Mouse (Mus musculus) kidney, embryonic 14.5 days (tissue): ENCODE measurements at regions not wholly inside any gene's neighbourhood (a gene's known extent, or its start where the extent isn't known, plus 50 kb on each side); places are given as distances from the start of the nearest gene placed in this dataset.

Experiments
- ATAC-seq: fragments of 200-750 bp; cut with Nextera tagmentation; 2 replicates; pipeline ENCODE4 v1.8.0; 2017; ENCODE audit warnings: moderate number of reproducible peaks, mild to moderate bottlenecking, moderate TSS enrichment, moderate library complexity; ENCODE audit not compliant: low FRiP score, low TSS enrichment
- H3K27ac ChIP-seq: fragments of 300-500 bp; sonication (generic); 2 replicates; pipeline ENCODE4 v1.5.1; 2014; ENCODE audit warnings: low read depth, mild to moderate bottlenecking, low read length, moderate library complexity, mixed read lengths
- H3K27me3 ChIP-seq: fragments of 300-500 bp; sonication (generic); 2 replicates; pipeline ENCODE4 v1.6.1; 2014; ENCODE audit warnings: mild to moderate bottlenecking, low read length; ENCODE audit not compliant: control insufficient read depth, insufficient read depth
- H3K36me3 ChIP-seq: fragments of 300-500 bp; sonication (generic); 2 replicates; pipeline ENCODE4 v1.6.1; 2014; ENCODE audit warnings: low read length, mixed read lengths; ENCODE audit not compliant: control insufficient read depth, insufficient read depth
- H3K4me1 ChIP-seq: fragments of 300-500 bp; sonication (generic); 2 replicates; pipeline ENCODE4 v1.6.1; 2014; ENCODE audit warnings: low read length, mixed read lengths; ENCODE audit not compliant: control insufficient read depth, insufficient read depth
- H3K4me2 ChIP-seq: fragments of 300-500 bp; sonication (generic); replicated peaks from 2 replicates; pipeline ENCODE4 v1.6.1; 2014; ENCODE audit warnings: low read depth, mild to moderate bottlenecking, low read length
- H3K4me3 ChIP-seq: fragments of 300-500 bp; sonication (generic); 2 replicates; pipeline ENCODE4 v1.5.1; 2014; ENCODE audit warnings: mild to moderate bottlenecking, low read length
- H3K9ac ChIP-seq: fragments of 300-500 bp; sonication (generic); 2 replicates; pipeline ENCODE4 v1.6.1; 2014; ENCODE audit warnings: low read depth, mild to moderate bottlenecking, low read length, moderate library complexity
- H3K9me3 ChIP-seq: fragments of 300-500 bp; sonication (generic); 2 replicates; pipeline ENCODE4 v1.6.1; 2016; ENCODE audit warnings: low read length; ENCODE audit not compliant: control insufficient read depth
- WGBS: fragments of 180-500 bp; shearing (Covaris S2); extraction: QIAGEN DNeasy Blood & Tissue Kit; methylation state at CpG from one replicate; pipeline ENCODE4 v1.1.7; 2014; 5-methylcytosine and 5-hydroxymethylcytosine counted together

- 0 out of 2 replicates have a peak, but pooled peaks cover 4% of the 10 kb centered on the region for H3K4me1 ChIP-seq
- H3K4me2 ChIP-seq: no peak overlapping the region
- H3K9me3 ChIP-seq: no peaks in the 10 kb centered on the region
- H3K36me3 ChIP-seq: no peaks in the 10 kb centered on the region
- no peak for ATAC-seq
- no peak overlapping the region for H3K9ac ChIP-seq
- H3K4me3 ChIP-seq: no peak overlapping the region
- H3K27me3 ChIP-seq: no peaks in the 10 kb centered on the region
- no peak overlapping the region for H3K27ac ChIP-seq
Measured at GRCm38 (mm10) chr4:105908281-105908680, 118.6 kb downstream of the Gm12728 start.

DNA sequence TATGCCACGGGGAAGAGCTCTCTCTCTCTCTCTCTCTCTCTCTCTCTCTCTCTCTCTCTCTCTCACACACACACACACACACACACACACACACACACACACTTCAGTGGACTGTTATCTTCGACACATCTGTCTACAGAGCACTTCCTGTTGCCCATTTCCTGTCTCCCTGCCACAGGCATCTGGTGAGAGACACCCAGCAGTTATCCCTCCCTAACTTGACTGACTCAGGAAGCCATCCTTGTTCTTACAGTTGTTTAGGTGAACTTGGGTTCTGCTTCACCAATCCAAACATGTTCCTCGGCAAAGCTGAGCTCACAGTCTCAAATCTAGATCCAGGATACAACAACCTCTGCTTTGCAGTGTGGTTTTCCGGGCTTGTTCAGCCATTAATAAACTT, 119.6 kb downstream of the Gm12728 start:
- H3K9me3 ChIP-seq: no peaks in the 10 kb centered on the region
- H3K9ac ChIP-seq: no peak overlapping the region
- H3K27ac ChIP-seq: no peak overlapping the region
- H3K27me3 ChIP-seq: no peaks in the 10 kb centered on the region
- H3K36me3 ChIP-seq: no peaks in the 10 kb centered on the region
- WGBS: 43% methylated on average over 4 of the region's 4 CpGs
- no peak for ATAC-seq
- no peak overlapping the region for H3K4me2 ChIP-seq
- H3K4me1 ChIP-seq: 0 out of 2 replicates have a peak, but pooled peaks cover 4% of the 10 kb centered on the region
- no peak overlapping the region for H3K4me3 ChIP-seq

GRCm38 (mm10) chr4:105910666-105911065, 121.0 kb downstream of the Gm12728 start:
- Histone ChIP-seq H3K9ac (no peak overlapping the region), H3K4me3 (no peak overlapping the region), H3K4me1 (no peaks in the 10 kb centered on the region), H3K27me3 (no peaks in the 10 kb centered on the region), H3K9me3 (no peaks in the 10 kb centered on the region), H3K27ac (no peak overlapping the region), H3K4me2 (no peak overlapping the region), H3K36me3 (no peaks in the 10 kb centered on the region)
- 85% methylated on average over 5 of the region's 5 CpGs for WGBS
- ATAC-seq: no peak

DNA sequence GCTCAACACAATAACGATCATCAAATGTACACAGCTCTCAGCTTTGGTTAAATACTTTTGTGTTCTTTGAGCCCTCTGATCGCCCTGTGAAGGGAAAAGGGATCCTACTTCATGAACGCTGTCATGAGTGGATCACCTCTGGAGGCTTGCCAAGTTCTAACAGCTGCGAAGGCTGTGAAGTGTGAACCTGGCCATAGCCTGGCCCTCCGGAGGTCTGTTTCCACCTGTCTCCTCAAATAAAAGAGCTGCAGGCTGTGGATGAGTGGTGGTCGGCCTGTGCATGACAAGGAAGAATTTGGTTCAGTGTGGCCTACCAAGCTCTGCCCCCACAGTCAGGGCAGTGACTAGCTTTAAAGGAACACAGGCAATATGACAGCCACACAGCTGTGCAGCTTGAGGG, 122.0 kb downstream of the Gm12728 start:
- H3K4me3 ChIP-seq: no peak overlapping the region
- ATAC-seq: no peak
- WGBS: 58% methylated on average over 6 of the region's 6 CpGs
- H3K27ac ChIP-seq: no peak overlapping the region
- no peaks in the 10 kb centered on the region for H3K36me3 ChIP-seq
- H3K9ac ChIP-seq: no peak overlapping the region
- H3K27me3 ChIP-seq: no peaks in the 10 kb centered on the region
- H3K4me2 ChIP-seq: no peak overlapping the region
- no peaks in the 10 kb centered on the region for H3K4me1 ChIP-seq
- no peaks in the 10 kb centered on the region for H3K9me3 ChIP-seq

- no peak for ATAC-seq
- 76% methylated on average over 4 of the region's 4 CpGs for WGBS
- Histone ChIP-seq H3K36me3 (no peaks in the 10 kb centered on the region), H3K9me3 (no peaks in the 10 kb centered on the region), H3K4me2 (no peak overlapping the region), H3K27ac (no peak overlapping the region), H3K4me1 (no peaks in the 10 kb centered on the region), H3K9ac (no peak overlapping the region), H3K27me3 (no peaks in the 10 kb centered on the region), H3K4me3 (no peak overlapping the region)
Measured at GRCm38 (mm10) chr4:105912296-105912695, 122.6 kb downstream of the Gm12728 start.

DNA sequence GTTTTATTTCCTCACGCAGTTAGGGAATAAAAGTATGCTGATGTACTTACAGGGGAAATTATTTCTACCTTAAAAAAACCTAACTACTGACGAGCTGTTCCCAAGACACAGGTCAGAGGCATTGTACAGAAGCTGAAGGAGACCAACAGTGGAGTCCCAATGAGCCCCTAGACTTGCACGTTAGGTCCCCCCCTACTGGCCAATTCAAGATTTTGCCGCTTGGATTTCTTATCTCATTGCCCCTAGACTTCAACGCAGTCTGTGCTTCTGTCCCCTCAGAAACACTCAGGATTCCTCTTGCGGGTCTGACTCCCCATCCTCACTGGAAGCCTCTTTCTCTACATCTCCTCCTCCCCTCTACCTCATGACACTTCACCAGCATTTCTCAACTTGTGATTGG, 125.3 kb downstream of the Gm12728 start:
- Histone ChIP-seq H3K9ac (no peak overlapping the region), H3K4me2 (no peak overlapping the region), H3K9me3 (no peaks in the 10 kb centered on the region), H3K4me1 (no peaks in the 10 kb centered on the region), H3K36me3 (no peaks in the 10 kb centered on the region), H3K27me3 (no peaks in the 10 kb centered on the region; the same call in 1 of the 2 replicates), H3K4me3 (no peak overlapping the region), H3K27ac (no peak overlapping the region)
- no peak for ATAC-seq
- 41% methylated on average over 6 of the region's 6 CpGs for WGBS

DNA sequence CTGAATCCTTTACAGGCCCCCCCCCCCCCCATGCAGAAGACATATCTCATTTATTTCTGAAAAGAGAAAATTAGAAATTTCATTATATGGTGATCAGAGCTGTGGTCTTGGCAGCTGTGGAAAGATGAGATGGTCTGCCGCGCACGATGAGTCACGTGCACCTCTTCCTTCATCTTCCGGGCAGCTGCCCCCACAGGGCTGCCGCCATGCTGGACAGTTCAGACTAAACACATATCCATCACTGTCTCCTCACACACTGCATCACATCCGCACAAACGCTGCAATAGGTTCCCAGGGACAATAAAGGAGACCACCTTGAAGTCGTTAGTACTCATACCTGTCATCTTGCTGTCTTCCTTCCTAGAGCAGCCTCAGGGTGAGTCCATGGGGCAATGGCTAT, 126.6 kb downstream of the Gm12728 start:
- 69% methylated on average over 9 of the region's 9 CpGs for WGBS
- Histone ChIP-seq H3K27ac (no peak overlapping the region), H3K4me1 (no peaks in the 10 kb centered on the region), H3K9me3 (no peaks in the 10 kb centered on the region), H3K4me2 (no peak overlapping the region), H3K4me3 (no peak overlapping the region), H3K9ac (no peak overlapping the region), H3K36me3 (no peaks in the 10 kb centered on the region), H3K27me3 (no peaks in the 10 kb centered on the region; the same call in 1 of the 2 replicates)
- ATAC-seq: no peak

DNA sequence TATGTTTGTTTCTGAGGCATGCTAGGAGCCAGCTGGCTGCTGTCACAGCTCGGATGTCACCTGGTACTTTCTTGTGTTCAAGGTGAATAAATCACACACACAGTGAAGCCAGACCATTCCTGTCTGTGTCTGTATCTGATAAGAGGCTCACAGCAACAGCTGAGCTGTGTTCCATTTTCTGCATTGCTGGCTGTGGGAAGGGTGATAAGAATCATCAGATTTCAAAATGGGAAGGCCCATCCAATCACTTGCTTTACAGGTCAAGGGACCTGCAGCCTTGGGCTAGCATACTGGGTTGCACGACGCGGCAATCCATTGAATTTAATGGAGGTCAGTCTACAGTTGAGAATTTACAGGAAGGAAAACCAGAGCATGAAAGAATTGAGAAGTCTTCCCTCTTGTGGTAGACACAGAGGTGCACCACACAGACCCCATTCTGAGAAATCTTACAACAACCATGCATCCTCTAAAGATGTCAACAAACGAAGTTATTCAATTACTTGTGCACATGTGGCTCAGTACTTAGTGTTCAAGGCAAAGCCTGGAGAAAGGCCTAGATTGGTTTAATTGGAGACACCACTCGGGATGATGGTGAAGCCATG, 135.2 kb downstream of the Gm12728 start:
- no peak overlapping the region for H3K4me2 ChIP-seq
- no peaks in the 10 kb centered on the region for H3K9me3 ChIP-seq
- 30% methylated on average over 6 of the region's 6 CpGs for WGBS
- no peak overlapping the region for H3K9ac ChIP-seq
- H3K4me1 ChIP-seq: no peaks in the 10 kb centered on the region
- no peak overlapping the region for H3K27ac ChIP-seq
- H3K27me3 ChIP-seq: no peaks in the 10 kb centered on the region
- ATAC-seq: peak; percentile 87
- no peak overlapping the region for H3K4me3 ChIP-seq
- H3K36me3 ChIP-seq: no peaks in the 10 kb centered on the region

DNA sequence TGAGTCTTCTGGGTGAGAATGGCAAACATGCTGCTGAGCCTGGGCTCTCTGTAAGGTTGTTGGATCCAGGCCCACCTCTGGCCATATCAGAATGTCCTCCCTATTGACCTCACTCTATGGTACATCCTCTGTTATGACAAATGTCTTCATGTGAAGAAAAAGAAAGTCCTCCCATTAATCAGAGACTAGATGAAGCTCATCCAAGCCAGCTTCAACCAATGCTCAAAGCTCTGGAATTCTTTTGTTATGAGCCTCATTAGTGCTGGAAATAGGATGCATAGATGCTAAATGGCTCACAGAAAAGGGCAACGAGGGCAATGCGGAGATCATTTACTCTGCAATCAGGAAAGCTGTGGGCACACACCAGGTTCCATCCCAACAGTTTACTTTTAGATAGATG, 135.8 kb downstream of the Gm12728 start:
- 95% methylated on average over 2 of the region's 2 CpGs for WGBS

More for the DNA sequence above, 135.8 kb downstream of the Gm12728 start:
- no peaks in the 10 kb centered on the region for H3K4me1 ChIP-seq
- no peaks in the 10 kb centered on the region for H3K9me3 ChIP-seq
- H3K27ac ChIP-seq: no peak overlapping the region
- no peak overlapping the region for H3K4me3 ChIP-seq
- no peaks in the 10 kb centered on the region for H3K36me3 ChIP-seq
- no peak overlapping the region for H3K4me2 ChIP-seq
- H3K27me3 ChIP-seq: no peaks in the 10 kb centered on the region
- no peak for ATAC-seq
- no peak overlapping the region for H3K9ac ChIP-seq
